Mouse (Mus musculus) urinary bladder, adult 2 months (tissue): ENCODE measurements around the gene Clic6. TPM values are rescaled to one million over a fixed set of nuclear protein-coding genes. Genes with fewer than 3 reads are reported as not detected.

Experiments used
- polyA plus RNA-seq: library from polyadenylated mRNA; depleted of rRNA; stranded (reverse); fragments of >200 nt; gene quantifications from 2 replicates; pipeline ENCODE4 v1.2.3, GENCODE M21; 2012; rRNA removed

Clic6 gene
- polyA plus RNA-seq, 1 experiment, result 0.25 TPM

Other genes with a start within 250 kb of the Clic6 start
- gene Kcne2, start 193.3 kb upstream of the Clic6 start, polyA plus RNA-seq, result not detected in 2 replicates
- gene Smim11, start 184.4 kb upstream of the Clic6 start, polyA plus RNA-seq, result 60.7 and 70.4 TPM in 2 replicates
- gene Fam243, start 164.3 kb upstream of the Clic6 start, polyA plus RNA-seq, result not detected in 2 replicates
- gene Kcne1, start 126.3 kb upstream of the Clic6 start, polyA plus RNA-seq, result 9.8 and 10.2 TPM in 2 replicates
- 24.9 and 26.4 TPM in 2 replicates for gene Rcan1, start 14.9 kb upstream of the Clic6 start, polyA plus RNA-seq